Mouse (Mus musculus): ENCODE results near the gene Prune1.

DNA sequence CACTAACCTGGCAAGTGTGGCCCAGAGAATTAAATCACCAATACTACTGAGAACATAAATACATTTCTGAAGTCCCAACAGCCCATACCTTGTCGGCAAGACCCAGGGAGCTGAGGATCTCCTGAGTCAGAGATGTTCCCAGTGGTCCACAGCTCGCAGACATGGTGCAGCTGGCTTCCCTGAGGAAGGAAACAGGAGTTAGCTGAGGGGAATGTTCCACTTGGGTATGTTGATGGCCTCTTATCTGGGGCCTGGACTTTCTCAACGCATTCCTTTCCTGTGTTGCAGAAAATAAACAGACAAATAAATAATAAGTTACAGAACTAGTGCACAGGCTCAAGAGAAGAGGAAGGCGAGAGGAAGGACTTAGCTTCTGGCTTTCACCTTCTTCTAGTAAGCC, 24.4 kb upstream of the Prune1 start:
- no peak for TF ChIP-seq CTCF (IDR thresholded peaks at IDR 0.05; ENCODE audit: insufficient read depth, low read length)
- TF ChIP-seq POLR2A (IDR thresholded peaks at IDR 0.05; ENCODE audit: borderline replicate concordance, extremely low read depth, low read depth, low read length) = no peak

All from lung, adult 2 months (tissue).